Mouse (Mus musculus): ENCODE data around the gene Rasal1. TPM values are rescaled to one million over a fixed set of nuclear protein-coding genes. Genes with fewer than 3 reads are reported as not detected.

The Rasal1 gene
- polyA plus RNA-seq, 1 experiment from 2014 or later = 0.27 TPM

DNA sequence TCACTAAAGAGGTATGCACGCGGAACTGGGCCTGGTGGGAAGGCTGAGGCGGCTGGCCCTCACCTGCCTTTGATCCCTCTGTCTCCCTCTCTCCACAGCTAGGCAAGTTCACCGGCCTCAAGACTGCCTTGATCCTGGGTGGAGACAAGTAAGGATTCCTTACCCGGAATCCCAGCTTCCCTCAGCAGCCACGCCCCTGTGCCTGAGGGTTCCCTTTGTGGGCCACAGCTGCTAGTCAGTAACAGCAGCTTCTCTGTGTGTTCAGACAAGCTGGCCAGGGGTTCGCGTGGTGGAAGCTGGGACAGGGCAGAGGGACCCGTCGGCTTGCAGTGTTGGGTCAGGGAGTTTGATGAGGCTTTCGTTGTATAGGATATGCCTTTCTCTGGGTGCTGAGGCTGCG is 29.8 kb upstream of the Rasal1 start:
- Histone ChIP-seq H3K4me1 (ENCODE audit: control insufficient read depth, insufficient read depth, low read length) (peaks cover 4% of the 10 kb centered on the region; the same call in 1 of the 2 replicates), H3K4me3 (ENCODE audit: low read depth, low read length) (no peak overlapping the region), H3K27ac (ENCODE audit: low read depth, low read length) (no peak overlapping the region), H3K36me3 (ENCODE audit: control insufficient read depth, insufficient read depth, low read length) (peaks cover 35% of the 10 kb centered on the region), H3K4me2 (no peak overlapping the region), H3K9me3 (replicated peaks; ENCODE audit: control insufficient read depth, low read length) (no peaks in the 10 kb centered on the region), H3K9ac (ENCODE audit: low read depth, low read length) (no peak overlapping the region), H3K27me3 (ENCODE audit: control insufficient read depth, insufficient read depth, low read length) (no peaks in the 10 kb centered on the region)
- ATAC-seq (replicated peaks; ENCODE audit: insufficient number of reproducible peaks, low FRiP score, low TSS enrichment) = no peak
- WGBS (ENCODE audit: insufficient replicate concordance) = 83% methylated on average over 12 of the region's 12 CpGs

DNA sequence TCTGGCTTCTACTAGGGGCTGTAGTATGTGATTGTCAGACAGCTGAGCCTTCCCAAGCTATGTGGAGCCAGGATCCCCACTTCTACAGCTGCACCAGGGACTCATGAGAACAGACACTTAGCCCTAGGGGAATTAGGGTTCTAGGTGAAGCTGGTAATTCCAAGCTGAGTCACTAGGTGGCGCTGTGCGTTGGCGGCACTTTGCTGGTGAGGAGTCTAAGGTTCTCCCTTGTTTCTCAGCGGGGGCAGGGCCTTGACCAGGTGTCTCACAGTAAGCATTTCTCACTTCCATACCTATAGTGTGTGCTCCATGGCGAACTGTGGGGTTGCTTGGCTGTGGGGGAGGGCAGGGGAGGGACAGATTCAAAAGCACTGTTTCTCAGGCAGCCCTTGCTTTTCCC is 29.4 kb upstream of the Rasal1 start:
- peaks cover 35% of the 10 kb centered on the region for H3K36me3 ChIP-seq (ENCODE audit: control insufficient read depth, insufficient read depth, low read length)
- no peaks in the 10 kb centered on the region; the same call in 1 of the 2 replicates for H3K4me1 ChIP-seq (ENCODE audit: control insufficient read depth, insufficient read depth, low read length)
- no peak for ATAC-seq (replicated peaks; ENCODE audit: insufficient number of reproducible peaks, low FRiP score, low TSS enrichment)
- no peak overlapping the region for H3K4me3 ChIP-seq (ENCODE audit: low read depth, low read length)
- no peak overlapping the region for H3K9ac ChIP-seq (ENCODE audit: low read depth, low read length)
- WGBS (ENCODE audit: insufficient replicate concordance) = 20% methylated on average over 5 of the region's 5 CpGs
- H3K4me2 ChIP-seq = no peak overlapping the region
- H3K9me3 ChIP-seq (replicated peaks; ENCODE audit: control insufficient read depth, low read length) = no peaks in the 10 kb centered on the region
- no peaks in the 10 kb centered on the region for H3K27me3 ChIP-seq (ENCODE audit: control insufficient read depth, insufficient read depth, low read length)
- no peak overlapping the region for H3K27ac ChIP-seq (ENCODE audit: low read depth, low read length)

DNA sequence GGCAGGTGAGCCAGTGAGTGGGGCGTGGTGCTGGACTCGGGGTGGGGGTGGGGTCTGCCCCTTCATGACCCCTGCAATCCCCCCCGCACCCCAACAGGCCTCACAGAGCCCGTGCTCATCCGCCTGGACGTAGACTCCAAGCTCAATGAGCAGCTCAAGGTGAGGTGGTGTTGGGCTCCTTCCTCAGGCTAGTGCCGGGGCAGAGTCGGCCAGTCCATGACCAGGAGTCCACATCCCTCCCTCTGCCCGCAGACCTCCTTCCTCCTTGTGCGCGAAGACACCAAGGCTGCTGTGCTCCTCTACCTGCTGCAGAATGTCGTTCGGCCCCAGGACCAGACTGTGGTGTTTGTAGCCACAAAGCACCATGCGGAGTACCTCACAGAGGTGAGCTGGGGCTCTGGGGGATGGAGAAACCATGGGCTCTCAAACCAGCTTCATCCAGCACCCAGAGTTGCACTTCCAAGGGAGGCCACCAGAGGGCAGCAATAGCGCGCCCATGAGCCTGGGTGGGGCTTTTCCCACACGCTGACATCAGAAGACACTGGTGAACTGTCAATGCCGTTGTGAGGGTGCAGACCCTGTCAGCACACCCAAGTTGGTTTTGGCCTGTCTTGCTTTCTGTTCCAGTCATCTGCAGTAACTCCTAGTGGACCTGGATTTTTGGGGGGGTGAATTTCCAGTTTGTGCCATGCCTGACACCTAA is 28.1 kb upstream of the Rasal1 start:
- Histone ChIP-seq H3K9me3 (replicated peaks; ENCODE audit: control insufficient read depth, low read length) (no peaks in the 10 kb centered on the region), H3K4me1 (ENCODE audit: control insufficient read depth, insufficient read depth, low read length) (no peaks in the 10 kb centered on the region), H3K9ac (ENCODE audit: low read depth, low read length) (no peak overlapping the region), H3K4me2 (no peak overlapping the region), H3K36me3 (ENCODE audit: control insufficient read depth, insufficient read depth, low read length) (peaks cover 42% of the 10 kb centered on the region), H3K27me3 (ENCODE audit: control insufficient read depth, insufficient read depth, low read length) (no peaks in the 10 kb centered on the region), H3K4me3 (ENCODE audit: low read depth, low read length) (no peak overlapping the region), H3K27ac (ENCODE audit: low read depth, low read length) (no peak overlapping the region)
- no peak for ATAC-seq (replicated peaks; ENCODE audit: insufficient number of reproducible peaks, low FRiP score, low TSS enrichment)
- 71% methylated on average over 18 of the region's 18 CpGs for WGBS (ENCODE audit: insufficient replicate concordance)

DNA sequence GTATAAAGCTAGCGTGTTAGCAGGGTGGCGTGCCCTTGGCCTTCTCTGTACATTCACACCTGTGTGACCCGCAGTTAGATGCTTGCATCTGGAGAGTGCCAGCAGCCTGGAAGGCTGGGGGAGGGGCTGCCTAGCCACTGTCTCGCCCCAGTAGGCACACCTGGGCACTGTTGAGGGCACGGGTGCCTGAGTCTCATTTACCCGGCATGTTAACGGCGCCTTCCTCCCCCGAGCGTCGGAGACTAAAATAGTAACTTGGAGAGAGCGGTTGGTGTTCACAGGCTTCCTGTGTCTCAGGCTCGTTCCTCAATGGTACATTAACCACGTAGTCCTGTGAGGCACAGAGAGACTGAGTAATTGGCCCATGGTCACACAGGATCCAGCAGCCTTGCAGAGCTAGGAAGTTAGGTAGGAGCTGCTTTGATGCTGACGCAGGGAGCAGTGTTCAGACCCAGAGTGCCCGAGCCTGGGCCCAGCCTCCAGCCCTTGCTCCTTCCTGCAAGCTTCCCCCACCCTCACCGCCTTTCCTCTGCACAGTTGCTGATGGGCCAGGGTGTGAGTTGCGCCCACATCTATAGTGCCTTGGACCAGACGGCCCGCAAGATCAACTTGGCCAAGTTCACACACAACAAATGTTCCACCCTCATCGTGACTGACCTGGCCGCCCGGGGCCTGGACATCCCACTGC is 27.4 kb upstream of the Rasal1 start:
- WGBS (ENCODE audit: insufficient replicate concordance) = 83% methylated on average over 23 of the region's 23 CpGs
- H3K4me3 ChIP-seq (ENCODE audit: low read depth, low read length) = no peak overlapping the region

DNA sequence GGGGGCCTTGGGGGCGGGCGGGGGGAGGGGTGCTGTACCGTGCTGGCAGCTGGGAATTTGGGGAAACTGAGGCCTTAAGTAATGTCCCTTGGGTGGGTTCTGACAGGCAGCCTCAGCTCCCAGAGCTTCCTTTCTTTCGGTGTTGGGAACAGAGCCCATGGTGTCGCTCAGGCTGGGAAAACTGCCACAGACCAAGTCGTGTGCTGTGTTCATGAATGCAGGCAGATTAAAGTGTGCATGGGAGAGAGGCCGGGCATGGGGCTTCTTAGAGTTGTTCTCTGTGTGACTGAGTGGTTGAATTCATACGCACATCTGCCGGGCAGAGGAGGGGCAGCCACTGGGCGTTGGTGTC is 26.8 kb upstream of the Rasal1 start:
- ATAC-seq (replicated peaks; ENCODE audit: insufficient number of reproducible peaks, low FRiP score, low TSS enrichment) = no peak
- peaks cover 40% of the 10 kb centered on the region for H3K36me3 ChIP-seq (ENCODE audit: control insufficient read depth, insufficient read depth, low read length)
- H3K4me3 ChIP-seq (ENCODE audit: low read depth, low read length) = no peak overlapping the region
- no peak overlapping the region for H3K9ac ChIP-seq (ENCODE audit: low read depth, low read length)
- WGBS (ENCODE audit: insufficient replicate concordance) = 91% methylated on average over 10 of the region's 10 CpGs
- H3K27me3 ChIP-seq (ENCODE audit: control insufficient read depth, insufficient read depth, low read length) = no peaks in the 10 kb centered on the region
- H3K9me3 ChIP-seq (replicated peaks; ENCODE audit: control insufficient read depth, low read length) = no peaks in the 10 kb centered on the region
- H3K27ac ChIP-seq (ENCODE audit: low read depth, low read length) = no peak overlapping the region
- H3K4me1 ChIP-seq (ENCODE audit: control insufficient read depth, insufficient read depth, low read length) = no peaks in the 10 kb centered on the region
- no peak overlapping the region for H3K4me2 ChIP-seq

More for the DNA sequence above, 27.4 kb upstream of the Rasal1 start:
- no peaks in the 10 kb centered on the region for H3K27me3 ChIP-seq (ENCODE audit: control insufficient read depth, insufficient read depth, low read length)
- H3K36me3 ChIP-seq (ENCODE audit: control insufficient read depth, insufficient read depth, low read length) = peaks cover 39% of the 10 kb centered on the region
- no peak overlapping the region for H3K27ac ChIP-seq (ENCODE audit: low read depth, low read length)
- no peak overlapping the region for H3K4me2 ChIP-seq
- ATAC-seq (replicated peaks; ENCODE audit: insufficient number of reproducible peaks, low FRiP score, low TSS enrichment) = no peak
- H3K9me3 ChIP-seq (replicated peaks; ENCODE audit: control insufficient read depth, low read length) = no peaks in the 10 kb centered on the region
- no peak overlapping the region for H3K9ac ChIP-seq (ENCODE audit: low read depth, low read length)
- no peaks in the 10 kb centered on the region for H3K4me1 ChIP-seq (ENCODE audit: control insufficient read depth, insufficient read depth, low read length)

DNA sequence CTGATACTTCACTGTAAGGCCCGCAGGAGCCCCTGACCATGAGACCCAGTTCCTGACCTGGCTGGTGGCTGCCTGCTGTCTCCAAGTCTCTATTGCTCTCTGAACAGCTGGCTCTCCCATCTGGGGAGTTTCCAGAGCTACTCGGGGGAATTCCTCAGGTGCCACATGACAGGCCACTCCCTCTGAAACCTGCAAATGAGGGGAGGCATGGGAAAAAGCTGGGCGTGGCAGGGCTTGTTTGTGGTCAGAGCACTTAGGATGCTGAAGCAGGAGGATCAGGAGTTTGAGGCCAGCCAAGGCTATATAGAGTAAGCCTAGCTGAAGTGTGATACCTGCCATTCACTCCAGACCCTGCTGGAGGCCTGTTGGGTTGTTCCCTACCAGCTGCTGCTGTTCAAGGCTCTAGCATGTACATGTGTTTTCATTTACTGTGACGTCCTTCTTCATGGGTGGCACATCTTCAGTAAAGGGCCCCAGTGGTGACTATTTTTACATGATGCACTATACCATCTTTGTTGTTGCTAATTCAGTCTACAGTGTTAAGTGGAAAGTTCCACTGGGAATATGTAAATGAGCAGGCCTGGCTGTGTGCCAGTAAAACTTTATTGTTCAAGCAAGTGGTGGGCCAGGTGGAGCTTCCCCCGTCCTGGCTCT is 26.3 kb upstream of the Rasal1 start:
- Histone ChIP-seq H3K36me3 (ENCODE audit: control insufficient read depth, insufficient read depth, low read length) (peaks cover 39% of the 10 kb centered on the region), H3K9ac (ENCODE audit: low read depth, low read length) (no peak overlapping the region), H3K27ac (ENCODE audit: low read depth, low read length) (no peak overlapping the region), H3K4me2 (no peak overlapping the region), H3K9me3 (replicated peaks; ENCODE audit: control insufficient read depth, low read length) (no peaks in the 10 kb centered on the region), H3K4me1 (ENCODE audit: control insufficient read depth, insufficient read depth, low read length) (no peaks in the 10 kb centered on the region), H3K4me3 (ENCODE audit: low read depth, low read length) (no peak overlapping the region), H3K27me3 (ENCODE audit: control insufficient read depth, insufficient read depth, low read length) (no peaks in the 10 kb centered on the region)
- 82% methylated on average over 5 of the region's 5 CpGs for WGBS (ENCODE audit: insufficient replicate concordance)
- ATAC-seq (replicated peaks; ENCODE audit: insufficient number of reproducible peaks, low FRiP score, low TSS enrichment) = no peak

DNA sequence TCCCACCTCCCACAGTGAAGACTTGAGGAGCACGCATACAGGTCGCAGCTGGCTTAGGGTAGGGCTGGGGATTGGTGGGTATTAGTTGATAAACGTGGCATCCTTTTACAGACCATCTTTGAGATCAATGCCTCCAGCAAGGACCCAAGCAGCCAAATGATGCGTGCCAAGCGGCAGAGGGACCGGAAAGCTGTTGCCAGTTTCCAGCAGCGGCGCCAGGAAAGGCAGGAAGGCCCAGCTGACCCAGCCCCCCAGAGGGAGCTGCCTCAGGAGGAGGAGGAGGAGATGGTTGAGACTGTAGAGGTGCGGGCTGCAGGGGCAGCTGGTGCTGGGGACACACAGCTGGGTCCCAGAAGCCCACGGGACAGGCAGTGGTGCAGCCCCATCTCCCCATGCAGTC is 24.2 kb upstream of the Rasal1 start:
- H3K9me3 ChIP-seq (replicated peaks; ENCODE audit: control insufficient read depth, low read length) = no peaks in the 10 kb centered on the region
- ATAC-seq (replicated peaks; ENCODE audit: insufficient number of reproducible peaks, low FRiP score, low TSS enrichment) = no peak
- H3K27me3 ChIP-seq (ENCODE audit: control insufficient read depth, insufficient read depth, low read length) = no peaks in the 10 kb centered on the region; the same call in 1 of the 2 replicates
- H3K27ac ChIP-seq (ENCODE audit: low read depth, low read length) = no peak overlapping the region
- H3K4me3 ChIP-seq (ENCODE audit: low read depth, low read length) = no peak overlapping the region
- no peak overlapping the region for H3K4me2 ChIP-seq
- peaks cover 35% of the 10 kb centered on the region for H3K36me3 ChIP-seq (ENCODE audit: control insufficient read depth, insufficient read depth, low read length)
- no peak overlapping the region for H3K9ac ChIP-seq (ENCODE audit: low read depth, low read length)
- 94% methylated on average over 10 of the region's 10 CpGs for WGBS (ENCODE audit: insufficient replicate concordance)
- H3K4me1 ChIP-seq (ENCODE audit: control insufficient read depth, insufficient read depth, low read length) = peaks cover 7% of the 10 kb centered on the region; the same call in 1 of the 2 replicates

DNA sequence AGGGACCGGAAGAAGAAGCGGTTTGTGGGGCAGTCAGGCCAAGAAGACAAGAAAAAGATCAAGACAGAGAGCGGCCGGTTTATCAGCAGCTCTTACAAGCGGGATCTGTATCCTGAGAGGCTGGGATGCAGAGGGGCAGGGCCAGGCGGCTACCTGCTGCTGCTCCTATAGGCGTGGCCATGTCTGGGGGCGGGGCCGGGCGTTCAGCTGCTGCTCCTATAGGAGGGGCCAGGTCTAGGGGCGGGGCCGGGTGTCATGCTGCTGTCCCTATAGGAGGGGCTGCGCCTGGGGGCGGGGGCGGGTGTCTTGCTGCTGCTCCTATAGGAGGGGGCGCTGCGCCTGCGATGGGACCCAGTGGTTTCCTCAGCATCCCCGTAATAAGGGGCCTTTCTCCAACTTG is 22.2 kb upstream of the Rasal1 start:
- H3K4me1 ChIP-seq (ENCODE audit: control insufficient read depth, insufficient read depth, low read length) = peaks cover 7% of the 10 kb centered on the region; the same call in 1 of the 2 replicates
- WGBS (ENCODE audit: insufficient replicate concordance) = 27% methylated on average over 19 of the region's 19 CpGs
- H3K27me3 ChIP-seq (ENCODE audit: control insufficient read depth, insufficient read depth, low read length) = peaks cover 4% of the 10 kb centered on the region
- no peak overlapping the region for H3K4me2 ChIP-seq
- peaks cover 19% of the 10 kb centered on the region for H3K36me3 ChIP-seq (ENCODE audit: control insufficient read depth, insufficient read depth, low read length)
- no peak overlapping the region for H3K9ac ChIP-seq (ENCODE audit: low read depth, low read length)
- H3K9me3 ChIP-seq (replicated peaks; ENCODE audit: control insufficient read depth, low read length) = no peaks in the 10 kb centered on the region
- H3K4me3 ChIP-seq (ENCODE audit: low read depth, low read length) = no peak overlapping the region
- no peak overlapping the region for H3K27ac ChIP-seq (ENCODE audit: low read depth, low read length)
- ATAC-seq (replicated peaks; ENCODE audit: insufficient number of reproducible peaks, low FRiP score, low TSS enrichment) = no peak

Data from heart, embryonic 11.5 days (tissue).